Mouse (Mus musculus) naive thymus-derived CD4-positive, alpha-beta T cell, adult 5 months (primary cell): ENCODE data around the gene Ndufa11. TPM values are rescaled to one million over a fixed set of nuclear protein-coding genes. Genes with fewer than 3 reads are reported as not detected.

Experiments used
- polyA plus RNA-seq: library from polyadenylated mRNA; unstranded; fragments of 100-300 nt; shearing (Covaris generic); gene quantifications from one replicate; pipeline ENCODE4 v1.2.1, GENCODE M21; 2017

Gene Ndufa11
- 132 TPM for polyA plus RNA-seq

DNA sequence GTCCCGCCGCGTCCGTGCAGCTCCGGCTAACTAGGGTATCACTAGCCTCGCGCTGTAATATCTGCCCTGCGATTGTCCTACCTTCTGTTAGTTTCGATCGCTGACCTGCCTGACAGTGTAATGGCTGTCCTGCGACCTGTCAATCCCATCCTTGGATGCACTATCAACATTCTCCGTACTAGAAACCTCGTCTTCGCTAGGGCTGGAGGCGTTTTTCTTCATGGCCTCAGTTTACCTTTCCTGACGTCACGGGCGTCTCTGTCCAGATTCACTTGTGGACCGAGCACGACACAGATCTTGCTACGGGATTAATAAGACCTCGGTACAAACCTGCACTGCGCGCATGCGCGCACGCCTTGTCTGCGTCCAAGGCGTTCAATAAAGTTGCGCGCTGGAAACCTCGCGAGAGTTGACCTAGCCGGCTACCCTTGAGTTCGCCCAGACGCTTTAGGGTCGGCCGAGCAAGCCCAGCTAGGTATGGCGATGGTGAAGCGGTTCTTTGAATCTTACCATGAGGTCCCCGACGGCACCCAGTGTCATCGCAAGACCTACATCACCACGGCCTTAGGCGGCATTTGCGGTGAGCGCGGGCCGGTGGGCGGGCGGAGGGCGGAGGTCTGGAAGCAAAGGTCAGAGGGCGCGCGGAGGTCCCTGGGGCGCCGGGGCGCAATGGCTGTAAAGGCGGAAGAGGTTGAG, at the start of gene Ndufa11, which contains the start of gene Vmac:
Ndufa11 (plus strand) TSS at position 405 of the 696 bp plus-strand sequence.
Vmac (minus strand) TSS at position 660 of the 696 bp plus-strand sequence.

DNA sequence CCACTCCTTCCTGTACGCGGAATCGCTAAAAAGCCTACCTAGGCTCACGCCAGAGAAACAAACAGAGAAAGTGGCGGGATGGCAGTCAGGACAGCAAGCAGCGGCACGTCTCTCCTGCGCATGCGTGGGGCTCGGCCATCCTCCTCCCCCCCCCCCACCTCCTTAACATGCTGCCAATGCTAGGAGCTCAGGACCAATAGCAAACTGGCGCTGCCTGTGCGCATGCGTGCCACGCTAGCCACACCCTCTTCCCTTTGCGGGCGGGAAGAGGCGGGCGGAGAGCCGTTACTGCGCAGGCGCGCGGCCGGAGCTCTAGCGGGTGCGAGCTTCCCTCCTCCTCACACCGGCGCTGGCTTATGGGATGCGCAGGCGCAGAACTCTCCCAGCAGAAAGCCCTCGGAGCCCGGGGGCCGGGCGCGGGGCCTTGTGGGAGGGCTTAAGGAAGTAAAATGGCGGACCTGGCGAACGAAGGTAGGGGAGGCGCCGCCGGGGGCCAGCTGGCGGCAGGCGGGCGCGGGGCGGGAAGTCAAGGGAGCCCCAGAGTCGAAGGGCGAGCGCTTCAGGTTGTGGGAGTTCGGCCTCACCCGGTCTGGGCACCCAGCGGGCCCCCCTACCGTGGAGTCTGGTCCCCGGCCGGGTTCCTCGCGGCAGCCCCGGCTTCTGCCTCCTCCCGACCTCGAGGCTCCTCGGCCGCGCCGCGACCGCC, 44.5 kb upstream of the Ndufa11 start, which contains the start of gene Ranbp3:
Ranbp3 (plus strand) TSS at position 354 of the 706 bp plus-strand sequence.

DNA sequence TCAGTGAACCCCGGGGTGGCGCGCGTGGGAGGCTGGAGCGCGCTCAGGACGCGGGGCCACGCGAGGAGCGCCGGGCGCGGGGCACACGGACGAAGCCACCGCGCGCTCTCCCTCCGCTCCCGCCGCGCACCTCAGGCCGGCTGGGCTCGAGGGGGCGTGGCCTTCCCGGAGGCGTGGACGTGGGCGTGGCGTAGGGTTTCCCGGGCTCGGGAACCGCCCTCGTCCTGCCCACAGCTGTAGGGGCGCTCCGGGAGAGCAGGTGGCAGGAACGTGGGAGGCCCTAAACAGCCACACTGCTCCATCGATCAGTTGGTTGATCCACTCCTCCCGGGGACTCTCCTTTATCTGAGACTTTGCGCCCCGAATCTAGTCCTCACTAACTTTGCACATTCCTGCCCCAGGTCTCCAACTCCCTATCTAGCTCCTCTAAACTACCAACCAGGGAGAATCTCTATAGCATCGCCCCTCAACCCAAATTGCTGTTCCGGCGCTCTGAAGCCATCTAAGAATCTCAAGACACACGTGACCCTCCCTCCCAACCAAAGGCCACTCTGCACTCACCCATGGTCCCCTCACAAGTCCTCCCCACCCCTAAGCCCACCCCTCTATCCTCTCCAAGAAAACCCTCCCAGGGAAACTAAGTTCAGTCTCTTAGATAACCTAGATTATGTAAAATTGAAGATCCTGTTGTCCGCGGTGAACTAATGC, 40.0 kb downstream of the Ndufa11 start, which contains the start of gene Nrtn:
Nrtn (minus strand) TSS at position 115 of the 708 bp plus-strand sequence.

DNA sequence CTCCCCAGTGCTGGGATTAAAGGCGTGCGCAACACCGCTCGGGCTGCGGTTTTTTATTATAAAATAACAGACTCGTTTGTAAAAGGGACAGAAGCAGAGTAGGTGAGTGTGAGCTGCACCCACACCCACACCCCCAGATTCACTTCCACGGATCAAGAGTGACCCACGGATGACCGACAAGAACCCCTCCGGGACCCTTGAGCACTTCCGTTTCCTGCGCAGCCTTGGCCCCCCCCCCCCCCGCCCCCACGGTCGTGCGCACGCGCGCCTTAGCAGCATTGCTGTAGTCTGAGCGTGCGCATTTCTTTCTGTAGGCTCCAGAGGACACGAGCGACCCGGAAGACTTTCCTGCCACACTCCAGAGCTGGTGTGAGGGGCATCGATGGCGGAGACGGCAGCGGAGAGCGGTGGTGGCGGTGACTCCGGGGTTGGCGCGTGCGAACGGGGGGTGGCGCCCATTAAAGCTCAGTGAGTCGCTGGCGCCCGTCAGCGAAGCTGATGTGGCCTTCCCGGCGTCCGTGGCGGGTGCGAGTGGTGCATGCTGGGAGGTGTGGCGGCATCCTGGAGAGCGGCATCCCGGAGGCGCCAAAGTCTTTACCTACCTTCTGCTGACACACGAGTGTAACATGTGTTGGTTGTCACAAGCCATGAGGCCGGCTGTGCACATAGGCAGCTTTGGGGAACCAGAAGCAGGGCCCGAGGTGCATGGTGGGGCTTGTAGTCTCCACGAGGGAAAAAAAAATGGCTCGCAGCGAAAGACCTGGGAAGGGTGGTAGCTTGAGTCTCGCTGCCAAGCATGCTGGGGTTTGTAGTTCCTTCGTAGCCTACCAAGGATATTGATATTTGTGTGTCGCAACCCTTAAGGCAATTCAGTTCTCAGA, 47.1 kb downstream of the Ndufa11 start, which contains the start of gene Dus3l:
Dus3l (plus strand) TSS at position 284 of the 881 bp plus-strand sequence.

DNA sequence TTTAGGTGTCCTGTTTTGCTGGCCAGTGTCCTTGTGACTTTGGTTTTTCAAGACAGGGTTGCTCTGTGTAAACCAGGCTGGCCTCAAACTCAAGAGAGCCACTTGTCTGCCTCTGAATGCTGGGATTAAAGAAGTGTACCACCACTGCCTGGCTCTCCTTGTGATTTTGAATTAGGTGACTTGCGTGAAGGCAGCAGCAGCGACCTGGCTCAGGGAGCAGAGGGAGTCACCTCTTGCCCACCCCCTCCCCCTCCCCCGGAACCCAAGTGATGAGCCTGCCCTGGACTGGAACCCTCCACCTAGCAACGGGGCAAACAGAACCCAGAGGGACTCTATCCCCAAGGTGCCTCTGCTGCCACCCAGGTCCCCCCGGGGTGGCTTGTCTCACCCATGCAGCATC, 52.4 kb downstream of the Ndufa11 start, which contains the start of gene Prr22:
Prr22 (plus strand) TSS at position 301 of the 400 bp plus-strand sequence.

Other genes starting within 250 kb of the Ndufa11 start
- gene Ptprs, start 241.3 kb upstream of the Ndufa11 start, polyA plus RNA-seq: 4.4 TPM
- not detected for gene Znrf4, start 205.3 kb upstream of the Ndufa11 start, polyA plus RNA-seq
- gene Gm20219, start 163.4 kb upstream of the Ndufa11 start, polyA plus RNA-seq: 0.55 TPM
- 238 TPM for gene Safb2, start 133.2 kb upstream of the Ndufa11 start, polyA plus RNA-seq
- 253 TPM for gene Safb, start 132.9 kb upstream of the Ndufa11 start, polyA plus RNA-seq
- gene 2410015M20Rik, start 108.0 kb upstream of the Ndufa11 start, polyA plus RNA-seq: 139 TPM
- gene Rpl36, start 104.4 kb upstream of the Ndufa11 start, polyA plus RNA-seq: 2,504 TPM
- 62.0 TPM for gene Lonp1, start 90.9 kb upstream of the Ndufa11 start, polyA plus RNA-seq
- 1.2 TPM for gene Catsperd, start 89.6 kb upstream of the Ndufa11 start, polyA plus RNA-seq
- 94.5 TPM for gene Ranbp3, start 44.5 kb upstream of the Ndufa11 start, polyA plus RNA-seq
- gene Vmac, start 255 bp downstream of the Ndufa11 start, polyA plus RNA-seq: 12.5 TPM
- not detected for gene Nrtn, start 39.8 kb downstream of the Ndufa11 start, polyA plus RNA-seq
- gene Dus3l, start 47.0 kb downstream of the Ndufa11 start, polyA plus RNA-seq: 60.0 TPM
- gene Prr22, start 52.5 kb downstream of the Ndufa11 start, polyA plus RNA-seq: 1.5 TPM
- gene Rfx2, start 113.2 kb downstream of the Ndufa11 start, polyA plus RNA-seq: 1.8 TPM
- gene Acsbg2, start 156.7 kb downstream of the Ndufa11 start, polyA plus RNA-seq: not detected
- not detected for gene 1700061G19Rik, start 157.7 kb downstream of the Ndufa11 start, polyA plus RNA-seq
- 26.1 TPM for gene Mllt1, start 217.6 kb downstream of the Ndufa11 start, polyA plus RNA-seq